Mouse (Mus musculus) retina, postnatal 1 day (tissue): Measurements from ENCODE around the gene Il33.
A peak's percentile ranks its signal among the peaks of the same experiment; 100 is the strongest.
"Not testable (repeated sequence)": the region's sequence is repeated elsewhere in the genome, so short reads cannot be mapped to it uniquely, and the experiment has no call there.

Experiments
- DNase-seq: peaks from one replicate; pipeline ENCODE4 v3.0.0-alpha.2; 2012

Gene Il33

GRCm38 (mm10) chr19:29940239-29940638 lies 15.3 kb downstream of the Il33 start:
- no peak for DNase-seq

GRCm38 (mm10) chr19:29941208-29941607 lies 16.3 kb downstream of the Il33 start:
- DNase-seq: no peak

DNA sequence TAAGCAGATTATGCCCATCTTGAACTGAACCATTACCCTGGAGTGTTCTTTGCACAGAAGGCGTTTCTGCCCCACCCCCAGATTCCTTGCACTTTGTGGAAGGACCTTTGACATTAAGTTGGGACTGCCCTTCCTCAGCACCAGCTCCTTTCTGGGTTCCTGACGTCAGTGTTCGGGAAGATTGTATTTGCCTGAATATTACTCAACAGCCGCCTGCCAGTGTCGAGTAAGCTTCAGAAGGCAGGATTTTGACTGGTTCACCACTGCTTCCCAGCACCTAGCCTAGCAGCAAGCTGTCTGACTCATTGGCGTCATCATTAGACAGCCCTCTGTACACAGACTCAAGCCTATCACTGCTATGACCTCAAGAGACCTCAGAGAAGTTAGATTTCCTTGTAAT lies 17.4 kb downstream of the Il33 start:
- no peak for DNase-seq

DNA sequence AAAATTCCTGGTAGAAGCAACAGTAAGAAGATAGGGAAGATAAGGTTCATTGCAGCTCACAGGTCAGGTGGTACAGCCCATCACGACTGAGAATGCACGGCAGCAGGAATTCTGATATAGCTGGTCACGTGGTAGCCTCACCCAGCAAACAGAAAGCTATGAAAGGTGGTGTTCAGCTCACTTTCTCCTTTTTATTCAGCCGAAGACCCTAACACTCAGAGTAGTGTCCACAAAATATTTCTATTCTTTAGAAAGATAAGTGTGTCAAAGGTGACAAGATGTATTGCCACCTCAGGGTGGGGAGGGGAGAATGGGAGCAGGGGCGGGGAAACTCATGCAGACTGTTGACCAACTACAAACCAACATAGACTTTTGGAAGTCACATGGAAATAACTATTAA lies 19.5 kb downstream of the Il33 start:
- no peak for DNase-seq

DNA sequence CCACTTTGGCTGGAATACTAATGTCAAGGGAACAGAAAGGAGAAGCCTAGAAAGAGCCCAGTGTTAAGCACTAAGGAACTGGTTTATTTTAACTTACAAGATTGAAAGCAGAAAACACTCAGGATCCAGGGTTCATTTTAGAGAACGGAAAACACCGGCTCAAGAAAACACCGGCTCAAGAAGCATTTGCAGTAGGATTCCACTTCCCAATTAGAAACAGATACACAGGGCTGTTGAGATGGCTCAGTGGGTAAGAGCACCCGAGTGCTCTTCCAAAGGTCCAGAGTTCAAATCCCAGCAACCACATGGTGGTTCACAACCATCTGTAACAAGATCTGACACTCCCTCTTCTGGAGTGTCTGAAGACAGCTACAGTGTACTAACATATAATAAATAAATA lies 20.0 kb downstream of the Il33 start:
- DNase-seq: not testable (repeated sequence)

- DNase-seq: no peak
Measured at GRCm38 (mm10) chr19:29945557-29946422, 20.9 kb downstream of the Il33 start.

- DNase-seq: no peak
Measured at GRCm38 (mm10) chr19:29946423-29946716, 21.5 kb downstream of the Il33 start.

DNA sequence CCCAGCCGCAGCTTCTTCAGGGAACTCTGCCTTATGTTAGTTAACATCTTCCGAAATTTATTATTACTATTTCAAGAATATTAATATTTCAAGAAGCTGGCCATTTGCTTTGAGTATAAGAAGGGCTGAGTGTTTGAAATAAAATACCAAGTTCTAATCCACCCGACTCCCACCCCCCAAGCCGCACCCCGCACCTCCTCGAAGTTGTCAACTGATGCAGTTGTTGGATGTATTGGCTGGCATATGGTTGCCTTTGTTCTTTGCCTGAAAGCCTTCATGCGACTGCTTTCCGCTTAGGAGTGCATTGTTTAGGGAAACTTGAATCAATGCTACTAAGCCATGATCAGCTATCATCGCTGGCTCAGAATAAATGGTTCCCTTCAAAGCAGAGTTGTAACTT lies 22.1 kb downstream of the Il33 start:
- DNase-seq: peak; percentile 15

DNA sequence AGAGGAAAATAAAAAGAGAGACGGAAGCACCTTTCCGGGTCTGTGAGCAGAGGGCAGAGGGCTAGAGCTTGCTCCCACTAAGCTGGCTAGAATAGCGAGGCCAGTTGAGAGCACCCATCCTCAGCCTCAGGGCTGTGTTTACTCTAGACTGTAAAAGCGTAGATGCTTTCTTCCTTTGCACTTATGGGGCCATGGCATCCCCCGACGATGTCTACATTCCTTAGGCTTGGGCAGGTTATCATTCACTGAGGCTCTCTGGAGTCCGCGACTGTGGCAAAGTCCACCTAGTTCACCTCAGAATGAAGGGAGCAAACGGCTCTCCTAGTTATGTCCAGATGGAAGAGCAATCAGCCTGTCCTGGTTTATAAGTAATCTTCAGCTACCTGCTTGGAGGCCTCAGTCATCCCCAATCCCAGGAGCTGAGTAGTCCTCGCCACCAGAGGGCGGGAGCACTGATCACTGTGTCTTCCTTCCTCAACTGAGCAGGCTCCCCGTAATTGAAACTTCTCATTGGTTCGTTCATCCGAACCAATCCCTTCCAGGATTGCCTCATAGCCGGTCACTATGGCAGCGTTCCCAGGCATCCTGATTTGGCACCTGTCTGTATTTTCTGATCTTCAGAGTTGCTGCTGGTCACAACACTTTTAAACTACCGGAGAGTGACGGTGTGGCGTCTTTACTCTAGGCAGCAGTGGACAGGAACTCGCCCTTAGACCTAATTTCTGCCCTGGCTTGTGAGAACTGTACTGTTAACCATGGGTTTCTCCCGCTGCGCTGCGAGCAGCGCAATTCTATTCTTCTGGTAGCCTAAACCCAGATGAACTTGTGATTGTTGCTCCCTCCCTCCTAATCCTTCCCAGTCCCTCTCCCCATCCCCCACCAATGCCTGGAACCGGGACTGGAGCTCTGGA lies 23.2 kb downstream of the Il33 start:
- DNase-seq: peak; percentile 90

- no peak for DNase-seq
Measured at GRCm38 (mm10) chr19:29952538-29952937, 27.6 kb downstream of the Il33 start.

DNA sequence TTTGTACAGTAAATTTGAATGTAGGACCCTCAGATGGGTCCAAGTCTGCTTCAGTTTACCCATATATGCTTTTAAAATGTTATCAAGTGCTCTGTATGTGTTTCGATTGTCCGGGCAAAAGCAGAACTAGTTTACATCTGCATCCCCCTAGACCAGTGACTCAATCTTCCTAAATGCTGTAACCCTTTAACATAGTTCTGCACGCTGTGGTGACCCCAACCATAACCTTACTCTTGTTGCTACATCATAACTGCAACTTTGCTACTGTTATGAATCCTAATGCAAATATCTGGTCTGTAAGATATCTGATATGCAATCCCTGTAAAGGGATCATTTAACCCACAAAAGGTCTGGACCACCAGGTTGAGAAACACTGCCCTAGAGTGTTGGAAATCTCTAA lies 28.9 kb downstream of the Il33 start:
- DNase-seq: no peak

- DNase-seq: no peak
Measured at GRCm38 (mm10) chr19:29955454-29955853, 30.5 kb downstream of the Il33 start.

- no peak for DNase-seq
Measured at GRCm38 (mm10) chr19:29960906-29961305, 36.0 kb downstream of the Il33 start.

DNA sequence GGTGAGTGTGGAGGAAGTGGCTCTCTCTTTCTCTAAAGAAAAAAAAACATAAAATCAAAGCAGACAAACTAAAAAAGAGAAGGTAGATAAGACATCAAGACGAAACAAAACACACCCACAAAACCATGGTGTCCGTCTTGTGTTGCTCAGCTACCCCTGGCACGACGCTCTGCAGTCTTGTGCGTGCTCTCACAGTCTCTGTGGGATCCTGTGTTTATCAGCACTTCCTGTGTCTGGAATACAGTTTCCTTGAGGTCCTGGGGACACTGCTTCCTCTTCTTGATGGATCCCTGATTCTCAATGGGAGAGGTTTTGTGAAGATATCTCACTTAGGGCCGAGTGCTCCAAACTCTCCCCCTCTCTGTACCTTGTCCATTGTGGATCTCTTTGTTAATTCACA lies 36.9 kb downstream of the Il33 start:
- no peak for DNase-seq

- DNase-seq: no peak
Measured at GRCm38 (mm10) chr19:29963598-29964092, 38.7 kb downstream of the Il33 start.

DNA sequence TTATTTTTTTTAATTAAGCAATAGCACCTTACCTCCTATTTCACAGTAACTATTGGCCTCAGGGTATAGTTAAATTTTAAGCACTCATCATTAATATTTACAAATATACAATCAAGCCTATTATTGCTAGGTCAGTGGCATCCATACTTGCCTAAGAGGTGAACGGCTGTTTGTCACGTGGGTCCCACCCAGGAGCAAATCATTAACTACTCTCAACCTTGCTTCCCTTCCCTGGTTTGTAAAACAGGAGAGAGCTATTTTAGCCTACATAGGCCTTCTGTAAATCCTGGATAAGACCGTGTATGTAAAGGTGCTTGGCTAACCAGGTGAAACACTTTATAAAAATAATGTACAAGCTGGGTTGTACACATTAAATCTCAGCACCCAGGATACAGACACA lies 43.0 kb downstream of the Il33 start:
- no peak for DNase-seq

DNA sequence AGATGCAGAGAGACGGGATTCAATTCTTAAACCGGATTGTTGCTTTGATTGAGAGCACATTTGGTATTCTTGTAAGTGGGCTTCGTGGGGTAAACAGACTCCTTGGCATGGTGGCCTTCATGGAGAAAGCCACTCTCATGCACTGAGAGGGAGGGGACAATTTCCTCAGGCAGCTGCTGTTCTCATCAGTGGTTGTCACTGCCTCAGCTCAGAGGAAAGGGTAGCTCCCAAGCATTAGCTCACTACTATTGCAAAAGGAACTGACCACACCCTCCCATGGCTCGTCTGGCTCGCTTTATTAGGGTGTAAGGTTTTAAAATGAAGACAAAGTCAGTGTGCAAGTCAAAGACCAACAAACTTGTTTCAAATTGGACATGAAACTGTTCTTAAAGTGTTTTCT lies 48.5 kb downstream of the Il33 start:
- no peak for DNase-seq

DNA sequence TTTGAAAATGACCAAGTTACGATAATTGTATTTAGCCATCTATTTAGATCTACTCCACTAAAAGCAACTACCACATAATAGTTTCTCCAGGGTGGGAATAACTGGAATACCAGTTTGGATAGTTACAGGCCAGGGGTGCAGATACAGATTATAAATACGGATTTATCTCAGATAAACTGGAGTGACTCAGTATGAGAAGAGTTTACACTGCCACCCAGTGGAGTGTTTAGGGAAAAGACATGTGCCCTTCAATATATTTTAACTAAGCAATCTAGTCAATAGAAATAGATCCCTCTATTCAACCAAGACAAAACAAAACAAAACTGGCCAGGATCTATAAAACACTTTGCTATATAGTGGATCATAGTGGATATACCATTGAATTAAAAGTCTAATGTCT lies 53.9 kb downstream of the Il33 start:
- DNase-seq: peak; percentile 66

DNA sequence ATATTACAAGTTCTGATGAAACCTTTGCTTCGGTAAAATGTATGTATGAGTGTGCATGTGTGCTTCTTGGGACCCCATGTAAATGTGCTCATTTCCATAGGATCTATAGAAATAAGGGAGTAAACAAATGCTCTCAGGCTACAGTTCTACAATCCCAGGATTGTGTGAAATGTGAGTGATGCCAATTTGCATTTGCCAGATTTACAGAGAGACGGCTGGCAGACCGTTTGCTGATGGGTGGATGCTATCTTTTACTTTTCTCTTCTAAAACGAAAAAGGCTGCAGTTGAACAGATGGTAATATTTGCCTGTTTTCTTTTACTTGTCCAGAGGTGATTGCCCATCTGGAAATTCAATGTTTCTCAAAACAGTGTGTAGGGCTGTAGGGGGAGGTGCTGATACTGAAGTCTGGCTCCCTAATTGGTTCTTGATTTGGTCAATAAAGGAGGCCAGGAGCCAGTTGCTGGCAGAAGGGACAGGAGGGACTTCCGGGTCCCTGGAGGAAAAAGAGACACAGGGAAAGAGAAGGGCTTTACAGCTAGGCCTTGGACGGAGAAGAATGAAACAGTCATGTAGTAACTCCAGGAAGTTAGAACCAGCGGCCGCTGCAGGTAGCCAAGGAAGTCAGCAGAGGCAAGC lies 54.7 kb downstream of the Il33 start:
- DNase-seq: no peak

- DNase-seq: no peak
Measured at GRCm38 (mm10) chr19:29984208-29985005, 59.5 kb downstream of the Il33 start.

- DNase-seq: no peak
Measured at GRCm38 (mm10) chr19:29986464-29987091, 61.7 kb downstream of the Il33 start.
